Mouse (Mus musculus) ES-Bruce4 (cell line): ENCODE data around the gene Zkscan3.

Source experiments
- CTCF ChIP-seq: IDR thresholded peaks from one replicate; pipeline ENCODE4 v1.8.1; 2011; ENCODE audit warnings: low read depth, low read length
- POLR2A ChIP-seq: IDR thresholded peaks from one replicate; pipeline ENCODE4 v1.8.1; 2011; ENCODE audit warnings: low read length; ENCODE audit not compliant: insufficient read depth

- TF ChIP-seq CTCF (no peak), POLR2A (no peak)
Observed at GRCm38 (mm10) chr13:21441207-21441572, 38.6 kb upstream of the Zkscan3 start.
